Mouse (Mus musculus) embryo, embryonic 11 days (tissue): ENCODE measurements at regions not wholly inside any gene's neighbourhood (a gene's known extent, or its start where the extent isn't known, plus 50 kb on each side); places are given as distances from the start of the nearest gene placed in this dataset.
A peak's percentile ranks its signal among the peaks of the same experiment; 100 is the strongest.
"Not testable (repeated sequence)": the region's sequence is repeated elsewhere in the genome, so short reads cannot be mapped to it uniquely, and the experiment has no call there.

Experiments
- DNase-seq: peaks from one replicate; pipeline ENCODE4 v3.0.0-alpha.2; 2015

DNA sequence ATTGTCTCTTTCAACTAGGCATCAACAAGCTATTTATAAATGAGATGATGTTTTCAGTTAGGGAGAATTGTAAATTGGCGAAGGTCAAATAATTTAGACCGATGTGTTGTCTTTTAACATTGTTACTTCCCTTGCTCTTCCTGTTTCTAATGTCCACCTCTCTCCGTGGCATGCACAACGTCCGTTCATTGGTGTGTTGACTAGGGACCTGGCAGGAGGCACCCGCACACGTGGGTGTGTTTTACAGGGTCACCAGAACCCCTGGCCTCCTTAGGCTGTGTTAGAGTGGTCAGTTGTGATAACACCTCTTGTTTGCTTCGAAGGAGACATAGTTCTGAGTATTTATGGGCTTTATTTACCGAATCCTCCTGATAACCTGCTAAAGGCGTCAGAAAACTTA is 222.8 kb downstream of the Brms1l start:
- no peak for DNase-seq

DNA sequence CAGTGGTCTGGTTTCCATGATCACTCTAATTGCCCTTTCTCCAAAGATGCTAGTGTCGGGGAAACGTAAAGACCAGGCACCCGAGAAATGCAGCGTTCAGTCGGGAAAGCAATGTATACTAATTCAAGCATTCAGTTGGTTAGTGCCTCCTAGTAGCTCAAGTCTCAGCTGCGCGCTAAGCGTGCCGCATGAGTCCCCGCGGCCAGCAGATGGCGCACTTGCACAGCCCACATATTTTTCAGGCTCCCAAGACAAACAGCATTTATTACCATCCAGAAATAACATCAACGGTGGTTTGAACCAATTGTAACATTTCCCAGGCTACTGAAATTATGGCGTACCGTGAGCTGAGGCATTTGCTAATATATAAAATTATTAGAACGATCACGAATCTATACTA is 222.3 kb downstream of the Brms1l start:
- DNase-seq = peak; percentile 87

DNA sequence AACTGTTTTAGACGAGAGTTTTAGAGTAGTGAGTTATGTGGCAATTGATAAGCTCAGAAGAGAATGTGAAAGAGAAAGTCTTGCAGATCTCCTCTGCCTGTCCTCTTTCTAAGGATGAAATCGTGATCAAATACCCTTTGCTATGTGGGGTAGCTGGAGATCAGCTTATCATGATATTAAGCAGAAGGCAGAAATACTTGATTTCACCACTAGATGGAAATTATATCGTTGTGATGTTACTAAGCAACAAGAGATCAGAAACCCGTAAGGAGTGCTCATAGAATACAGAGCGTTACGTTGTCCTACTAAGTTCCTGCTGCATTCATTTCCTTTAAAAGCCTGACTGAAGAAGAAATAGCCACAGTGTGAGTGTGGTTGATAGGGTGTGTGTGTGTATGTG is 219.3 kb downstream of the Brms1l start:
- no peak for DNase-seq

DNA sequence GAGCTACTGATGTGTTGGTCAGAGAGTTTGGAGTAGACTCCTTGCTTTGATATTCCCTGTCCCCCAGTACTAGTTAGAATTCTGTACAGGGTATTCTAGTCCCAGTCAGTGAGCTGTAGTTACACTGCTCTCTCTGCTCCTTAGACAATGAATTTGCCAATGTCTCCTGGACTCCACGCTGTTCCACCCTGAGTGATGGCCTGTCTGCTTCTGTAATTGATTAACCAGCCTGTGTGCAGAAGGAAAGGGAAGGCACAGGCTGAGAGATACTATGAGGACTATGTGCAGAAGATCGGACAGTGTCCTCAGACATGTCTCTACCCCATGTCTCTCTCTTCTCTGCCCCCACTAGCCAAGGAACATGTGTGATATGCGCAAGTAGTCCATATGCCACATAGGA is 209.9 kb downstream of the Brms1l start:
- DNase-seq = no peak

DNA sequence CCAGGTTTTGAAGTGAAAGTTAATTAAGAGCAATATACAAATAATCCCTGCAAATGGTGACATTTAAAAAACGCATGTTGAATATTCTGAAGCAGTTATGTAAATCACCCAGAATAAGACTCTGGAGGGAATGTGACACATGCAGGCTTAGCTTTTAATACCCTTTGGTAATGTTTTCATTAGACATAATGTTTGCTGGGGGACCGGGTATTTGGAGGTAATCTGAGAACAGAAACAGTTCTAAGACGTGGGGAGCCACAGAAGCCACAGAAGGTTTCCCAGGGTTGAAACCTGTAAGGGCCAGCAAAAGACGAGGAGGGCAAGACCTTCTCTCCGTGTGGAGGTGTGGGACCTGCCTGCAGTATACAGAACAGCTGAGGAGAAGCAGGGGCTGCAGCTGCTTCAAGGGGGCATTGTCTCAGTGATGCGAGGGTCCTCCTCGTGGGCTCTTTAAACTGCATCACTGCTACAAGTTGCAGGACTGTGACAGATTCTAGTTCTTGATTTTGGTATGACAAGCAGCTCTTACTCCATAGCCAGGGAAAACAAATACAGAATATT is 184.9 kb downstream of the Brms1l start:
- DNase-seq = peak; percentile 25

DNA sequence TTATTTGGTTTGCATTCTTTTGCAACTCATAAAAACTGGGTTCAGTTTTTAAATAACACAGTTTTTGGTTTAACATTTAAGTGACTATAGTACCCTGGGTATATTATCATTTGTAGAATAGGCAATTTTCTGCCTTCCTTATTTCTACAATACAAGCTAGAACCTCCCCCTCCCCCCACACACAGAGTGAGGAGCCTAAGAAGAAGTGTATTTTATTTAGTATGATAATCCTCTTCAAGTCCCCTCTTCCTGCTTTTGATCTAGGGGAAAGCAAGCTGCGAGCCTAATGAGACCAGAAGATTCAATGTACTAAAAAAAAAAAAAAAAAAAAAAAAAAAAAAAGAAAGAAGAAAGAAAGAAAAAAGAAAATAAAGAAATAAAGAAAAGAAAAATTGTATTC is 184.4 kb downstream of the Brms1l start:
- DNase-seq = no peak

DNA sequence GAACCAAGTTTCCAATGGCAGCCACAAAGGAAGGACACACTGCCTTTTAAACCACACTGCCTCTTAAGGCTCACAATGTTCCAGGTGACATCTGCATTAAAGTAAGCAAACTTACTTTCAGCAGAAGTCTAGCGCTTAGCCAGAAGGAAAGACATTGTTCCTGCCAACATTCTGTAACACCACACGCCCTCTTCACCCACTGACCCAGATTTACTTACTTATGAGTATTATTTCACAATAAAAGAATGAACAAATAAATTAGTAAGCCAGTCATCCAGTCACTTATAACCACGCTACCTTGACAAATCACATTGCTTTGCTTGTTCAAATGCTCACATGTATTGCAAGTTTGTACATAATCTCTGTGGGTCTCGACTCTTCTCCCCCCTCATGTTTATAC is 173.9 kb downstream of the Brms1l start:
- no peak for DNase-seq

DNA sequence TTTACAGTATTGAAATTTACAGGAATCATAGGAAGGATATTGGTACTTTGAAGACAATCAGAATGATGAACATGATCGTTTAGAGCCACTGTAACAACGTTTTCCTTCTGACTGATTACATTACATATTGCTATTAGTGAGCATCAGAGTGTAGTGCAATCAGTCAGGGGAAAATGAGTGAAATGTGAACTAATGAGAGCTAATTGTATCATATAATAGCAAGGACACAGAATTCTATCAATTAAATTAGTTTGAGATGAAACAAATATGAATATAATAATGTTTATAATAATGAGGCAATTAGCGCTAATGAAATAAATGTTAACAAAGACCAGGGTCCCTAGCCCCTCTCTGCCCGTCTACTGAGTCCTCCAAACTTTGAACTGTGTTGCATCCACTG is 169.7 kb downstream of the Brms1l start:
- no peak for DNase-seq

DNA sequence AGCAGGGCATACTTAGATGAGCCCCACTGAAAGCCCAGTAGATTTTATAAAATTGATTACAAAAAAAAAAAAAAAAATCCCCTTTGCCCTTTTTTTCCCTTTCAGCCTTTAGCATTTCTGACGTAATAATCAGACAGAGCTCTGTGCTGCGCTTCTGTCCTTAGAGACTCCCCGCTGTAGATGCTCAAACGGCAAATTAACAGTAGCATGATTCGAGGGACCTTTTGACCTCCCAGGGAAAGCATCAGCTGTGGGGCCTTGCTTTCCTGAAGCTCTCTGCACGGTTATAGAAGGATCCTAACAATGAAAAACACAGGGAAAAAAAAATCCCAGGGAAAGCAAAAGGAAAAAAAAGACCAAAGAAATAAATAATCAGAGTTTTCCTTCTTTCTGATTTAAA is 169.2 kb downstream of the Brms1l start:
- peak; percentile 56 for DNase-seq

DNA sequence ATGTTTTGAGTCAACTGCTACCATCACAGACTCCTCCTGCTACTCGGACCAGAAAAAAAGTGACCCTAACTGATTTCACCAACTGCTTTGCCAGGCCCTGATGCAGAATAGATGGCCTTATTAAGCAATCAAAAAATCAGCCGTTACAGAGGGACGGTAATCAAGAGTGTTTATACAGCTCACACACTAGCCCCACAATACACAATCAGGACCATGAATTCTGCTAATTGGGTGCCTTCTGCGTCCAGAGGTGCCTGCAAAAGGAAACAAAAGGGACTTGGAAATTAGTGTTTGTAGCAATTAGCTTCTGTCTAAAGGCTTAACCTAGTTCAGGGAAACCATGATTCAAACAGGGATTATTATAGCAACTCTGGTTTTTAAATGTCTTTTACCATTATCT is 168.4 kb downstream of the Brms1l start:
- no peak for DNase-seq

DNA sequence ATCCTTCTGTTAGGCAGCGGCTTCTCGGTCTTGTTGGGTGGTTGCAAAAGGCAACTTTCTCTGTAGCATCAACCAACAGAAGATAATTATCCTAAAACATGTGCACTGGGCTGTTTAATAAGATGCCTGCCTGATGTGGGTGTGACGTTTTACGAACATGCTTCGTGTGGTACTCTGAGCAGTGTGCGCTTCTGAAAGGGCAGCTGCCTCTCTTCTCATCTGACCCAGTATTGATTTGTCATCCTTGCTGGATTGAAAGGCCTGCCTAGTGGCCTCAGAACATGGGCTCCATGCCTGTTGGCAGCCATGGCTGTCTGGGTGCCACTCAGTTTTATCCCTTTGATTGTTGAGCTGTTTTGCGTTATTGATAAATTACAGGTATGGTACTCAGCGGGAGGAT is 167.4 kb downstream of the Brms1l start:
- DNase-seq = no peak

DNA sequence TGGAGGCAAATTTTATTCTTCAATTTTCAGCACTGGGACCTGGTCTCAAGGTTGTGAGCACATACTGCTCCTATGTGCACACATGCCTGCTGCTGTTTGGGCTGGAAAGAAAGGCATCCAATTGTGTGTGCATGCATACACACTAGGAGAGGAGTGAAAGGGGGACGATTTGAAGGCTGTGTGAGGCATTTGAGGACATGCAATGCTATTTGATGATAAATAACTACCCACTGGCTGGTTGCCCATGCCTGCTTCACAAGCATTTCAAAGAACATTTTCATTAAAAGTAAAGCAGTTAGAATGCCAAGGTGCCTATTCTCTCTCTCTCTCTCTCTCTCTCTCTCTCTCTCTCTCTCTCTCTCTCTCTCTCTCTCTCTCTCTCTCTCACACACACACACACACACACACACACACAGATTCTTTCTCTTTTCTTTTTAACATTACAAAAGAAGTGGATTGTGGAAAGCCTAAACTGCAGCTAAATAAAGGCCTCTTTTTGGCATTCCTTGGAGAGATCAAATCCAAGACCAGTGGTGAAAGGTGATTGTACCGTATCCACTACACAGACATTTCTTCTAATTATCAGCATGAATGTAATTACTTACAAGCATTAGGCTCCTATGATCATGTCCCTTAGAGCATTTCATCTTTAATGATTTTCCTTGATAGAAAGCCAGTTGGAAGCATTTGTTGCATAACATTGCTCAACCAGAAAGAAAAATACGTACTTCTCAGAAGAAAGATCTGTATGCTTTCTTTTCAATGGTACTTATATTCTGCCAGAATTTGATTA is 160.7 kb downstream of the Brms1l start:
- no peak for DNase-seq

DNA sequence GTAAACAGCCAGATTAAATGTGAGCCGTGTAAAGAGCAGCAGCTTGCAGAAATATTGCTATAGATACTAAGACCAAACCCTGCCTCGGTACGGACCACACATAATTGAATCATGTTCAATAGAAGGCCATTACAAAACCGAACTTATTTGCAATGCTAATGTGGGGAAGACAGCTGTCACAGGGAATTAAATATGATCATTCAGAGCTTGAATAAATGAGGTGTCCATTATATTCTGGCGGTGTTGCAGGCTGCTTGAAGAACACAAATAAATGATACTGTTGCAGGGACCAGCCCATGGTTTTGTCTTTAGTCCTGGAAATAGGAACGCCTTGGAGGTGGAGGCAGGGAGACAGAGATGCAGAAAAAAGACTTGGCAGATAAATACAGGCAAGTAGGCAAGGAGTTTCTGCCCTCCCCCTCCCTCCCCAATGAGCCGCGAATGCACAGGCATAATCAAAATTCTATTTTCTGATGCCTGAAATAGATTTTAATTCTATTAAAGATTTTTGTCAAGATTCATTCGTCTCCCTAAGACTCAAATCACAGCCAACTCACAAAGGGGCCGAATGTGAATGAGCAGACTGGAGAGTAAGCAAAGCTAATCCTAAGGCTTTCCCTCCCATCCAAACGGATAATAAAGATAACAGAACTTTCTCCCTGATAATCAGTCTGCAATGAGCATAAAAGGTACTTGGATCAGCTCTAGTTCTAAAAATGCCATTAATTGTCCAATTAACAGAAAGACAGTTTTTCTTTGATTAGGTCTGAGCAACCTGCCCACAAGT is 147.6 kb downstream of the Brms1l start:
- DNase-seq = peak; percentile 35

DNA sequence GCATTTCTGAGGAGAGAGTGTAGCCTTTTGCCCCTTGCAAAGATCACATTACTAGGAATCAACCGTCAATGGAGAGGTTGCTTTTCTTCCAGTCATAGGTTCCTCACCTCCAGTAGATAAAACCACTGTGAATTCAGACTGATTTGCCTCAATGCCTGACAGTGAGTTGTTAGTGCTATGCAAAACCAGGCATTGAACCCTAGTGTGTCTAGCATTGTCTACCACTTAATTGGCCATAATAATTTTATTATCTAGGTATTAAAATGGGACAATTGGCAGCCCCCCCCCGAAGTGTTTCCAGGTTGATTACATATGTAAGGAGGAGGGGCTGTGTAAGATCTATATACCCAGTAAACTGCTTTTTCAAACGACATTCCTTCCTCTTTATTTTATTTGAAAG is 147.0 kb downstream of the Brms1l start:
- DNase-seq = no peak

DNA sequence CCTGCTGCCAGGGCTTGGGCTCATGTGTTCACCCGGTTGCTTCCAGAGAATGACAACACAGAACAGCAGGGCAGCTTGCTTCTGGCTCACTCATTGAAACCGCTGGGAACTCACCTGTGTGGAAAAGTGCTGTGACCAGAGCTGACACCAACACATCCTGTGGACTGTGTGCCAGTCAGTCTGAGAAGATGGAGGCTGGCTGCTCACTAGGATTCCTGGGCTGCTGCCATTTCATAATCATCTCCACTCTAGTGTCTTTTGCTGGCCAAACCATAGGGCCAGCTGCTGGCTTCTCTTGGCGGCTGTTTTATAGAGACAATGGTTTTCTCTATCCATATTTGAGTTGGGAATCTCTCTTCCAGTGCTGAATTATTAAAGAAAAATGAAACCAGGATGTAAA is 138.1 kb downstream of the Brms1l start:
- no peak for DNase-seq

DNA sequence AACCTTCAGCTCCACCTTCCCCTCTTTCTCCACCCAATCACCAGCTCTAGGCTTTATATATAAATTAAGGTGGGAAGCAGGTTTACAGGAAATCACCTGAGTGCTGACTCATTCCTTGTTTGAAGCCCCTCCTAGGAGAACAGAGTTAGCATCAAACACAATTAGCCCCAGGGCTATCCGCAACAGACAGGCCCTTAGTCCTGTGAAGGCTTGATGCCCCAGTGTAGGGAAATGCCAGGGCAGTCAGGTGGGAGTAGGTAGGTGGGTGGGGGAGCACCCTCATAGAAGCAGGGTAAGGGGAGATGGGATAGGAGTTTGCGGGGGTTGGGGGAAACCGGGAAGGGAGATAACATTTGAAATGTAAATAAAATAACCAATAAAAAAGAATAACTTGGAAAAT is 123.2 kb downstream of the Brms1l start:
- not testable (repeated sequence) for DNase-seq

DNA sequence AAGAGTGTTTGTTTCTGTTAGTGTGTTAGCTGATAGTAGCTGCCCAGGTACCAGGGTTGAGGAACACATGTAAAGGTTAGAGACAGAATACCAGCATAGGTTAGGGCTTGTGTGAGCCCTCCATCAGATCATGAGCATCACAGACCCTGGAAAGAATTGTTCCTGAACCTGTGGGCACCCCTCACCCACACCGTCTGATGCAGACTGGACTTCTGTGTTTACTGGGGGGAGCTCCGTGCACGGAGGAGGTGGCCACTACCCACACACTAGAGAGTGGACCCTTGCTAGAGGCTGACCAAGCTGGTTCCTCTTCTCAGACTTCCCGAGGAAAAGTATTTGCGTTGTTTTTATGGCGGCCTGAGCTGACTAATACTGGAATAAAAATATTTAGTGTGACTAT is 104.4 kb downstream of the Brms1l start:
- DNase-seq = no peak

DNA sequence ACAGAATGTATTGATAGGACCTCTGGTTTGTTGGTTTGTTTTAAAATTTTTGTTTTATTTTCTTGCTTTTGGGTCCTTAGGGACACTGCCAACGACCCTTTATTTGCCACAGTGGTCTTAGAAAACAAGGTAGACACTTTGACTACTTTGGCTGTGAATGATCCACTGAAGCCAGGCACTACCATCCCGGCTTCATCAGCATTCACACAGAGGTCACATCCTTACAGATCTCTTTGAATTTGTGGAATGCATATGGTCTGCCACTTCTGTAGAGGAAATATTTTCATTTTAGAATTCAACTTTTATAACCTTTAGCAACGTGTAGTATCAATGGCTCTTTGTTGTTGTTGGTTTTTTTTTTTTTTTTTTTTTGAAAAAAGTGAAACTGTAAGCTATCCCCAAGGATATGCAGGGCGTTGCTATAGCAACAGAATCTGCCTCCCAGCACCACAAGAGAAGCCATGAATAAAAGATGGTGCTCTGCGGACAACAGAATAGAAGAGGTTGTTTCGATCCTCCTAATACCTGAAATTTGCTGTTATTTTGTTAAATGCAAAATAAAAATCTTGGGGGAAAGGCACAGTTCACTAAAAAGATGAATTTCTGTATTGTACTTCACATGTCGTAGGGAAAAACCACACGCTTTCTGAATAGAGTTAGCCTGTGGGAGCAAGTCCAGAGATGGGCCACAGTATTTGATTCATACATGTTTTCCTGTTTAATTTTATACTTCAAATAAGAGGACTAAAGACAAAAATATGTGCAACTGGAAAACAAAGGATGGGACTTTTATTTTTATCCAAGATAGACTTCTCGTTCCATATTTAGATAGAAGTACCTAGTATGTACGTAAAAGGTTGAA is 103.4 kb downstream of the Brms1l start:
- peak; percentile 64 for DNase-seq

DNA sequence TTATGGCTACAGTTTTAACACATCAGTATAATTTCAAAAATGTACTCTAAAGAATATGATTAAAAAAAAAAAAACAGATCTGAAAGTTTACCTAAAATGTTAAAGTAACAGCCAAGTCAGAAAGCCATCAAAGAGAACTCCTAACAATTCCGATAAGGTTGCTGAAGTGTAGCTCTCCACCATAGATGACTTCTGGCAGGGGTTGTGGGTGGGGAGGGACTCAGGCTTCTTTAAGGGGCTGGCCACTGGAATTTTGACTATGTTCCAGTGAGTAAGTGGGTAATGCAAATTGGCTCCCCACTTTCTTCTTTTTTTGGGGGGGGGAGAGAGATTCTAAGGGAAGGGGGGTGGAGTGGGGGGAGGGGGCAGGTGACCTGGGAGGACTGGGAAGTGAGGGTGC is 98.0 kb downstream of the Brms1l start:
- no peak for DNase-seq

DNA sequence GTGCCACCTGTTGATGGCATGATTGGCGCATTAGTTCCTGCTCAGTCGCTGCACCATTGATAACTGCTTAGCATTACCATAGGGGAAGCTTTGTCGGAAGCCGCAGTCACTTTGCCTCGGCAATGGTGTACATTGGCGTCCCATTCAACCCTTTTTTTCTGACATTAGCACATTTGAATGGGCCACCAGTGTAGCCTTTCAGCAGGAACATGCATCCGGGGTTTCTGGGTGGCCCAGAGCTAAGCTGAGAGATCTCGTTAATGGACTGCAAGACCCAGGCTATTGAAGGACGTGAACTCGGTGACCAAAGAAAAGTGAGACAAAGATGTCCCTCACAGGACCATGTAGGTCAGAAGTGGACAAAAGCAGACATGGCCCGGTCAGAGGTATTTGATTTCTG is 97.3 kb downstream of the Brms1l start:
- peak; percentile 55 for DNase-seq

DNA sequence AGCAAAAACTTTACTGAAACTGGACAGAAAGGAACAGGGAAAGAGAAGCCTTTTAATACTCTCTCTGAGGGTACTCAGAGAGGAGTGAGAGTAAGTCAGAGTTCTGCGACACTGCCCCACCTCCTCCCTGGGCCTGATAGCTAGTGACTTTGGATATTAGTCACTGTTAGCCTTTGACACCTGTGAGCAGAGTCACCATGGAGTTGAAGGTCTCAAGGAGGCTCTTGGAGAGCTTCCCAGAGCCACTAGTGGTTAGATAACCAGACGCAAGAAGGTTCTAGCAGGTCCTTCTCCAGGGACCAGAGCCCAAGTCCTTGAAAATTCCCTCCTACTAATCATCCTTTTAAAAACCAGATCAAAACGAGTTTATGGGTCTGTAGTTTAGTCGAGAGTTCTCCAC is 94.3 kb downstream of the Brms1l start:
- DNase-seq = no peak

DNA sequence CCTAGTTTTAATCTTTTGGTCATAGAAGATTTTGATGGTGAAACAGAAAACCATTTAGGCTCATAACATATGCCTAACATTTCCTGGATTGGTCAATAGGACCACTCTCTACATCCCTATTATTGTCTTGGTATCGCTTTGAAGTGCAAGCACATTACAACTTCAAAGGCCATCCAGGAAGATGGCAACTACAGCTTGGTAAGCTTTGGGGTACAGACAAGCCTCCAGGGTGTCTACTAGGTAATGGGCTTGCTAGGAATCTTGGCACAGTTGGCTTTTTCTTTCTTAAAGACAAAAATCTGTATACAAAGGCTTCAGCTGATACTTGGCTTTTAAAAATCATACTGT is 90.8 kb downstream of the Brms1l start:
- DNase-seq = no peak

DNA sequence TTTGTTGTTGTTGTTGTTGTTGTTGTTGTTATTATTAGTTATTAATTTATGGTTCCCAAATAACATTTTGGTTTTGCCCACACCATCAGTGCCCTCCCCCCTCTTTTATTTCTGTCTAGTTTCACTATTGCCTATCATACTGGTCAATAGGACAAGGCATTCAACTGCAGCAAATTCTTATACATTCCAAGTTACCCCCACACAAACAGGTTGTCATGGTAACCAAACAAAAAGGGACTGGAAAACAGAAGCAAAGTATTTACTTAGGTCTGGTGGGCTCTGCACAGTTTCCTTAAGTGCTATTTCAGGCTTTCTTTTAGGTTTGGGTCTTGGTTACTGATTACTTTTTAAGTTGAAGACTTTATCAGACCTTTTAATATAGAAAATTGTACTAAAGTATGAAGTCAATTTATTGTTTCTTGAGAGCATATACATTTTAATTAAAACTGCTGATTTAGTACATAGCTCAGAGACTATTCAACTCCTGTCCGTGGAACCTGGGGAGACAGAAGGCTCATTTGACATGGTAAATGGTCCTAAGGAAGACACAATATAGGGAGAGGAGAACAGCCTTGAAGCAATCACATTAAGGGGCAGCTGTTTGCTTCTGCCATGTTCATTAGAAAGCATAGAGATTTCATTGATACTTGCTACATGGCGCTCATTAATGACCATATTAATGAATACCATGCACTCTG is 90.3 kb downstream of the Brms1l start:
- peak; percentile 61 for DNase-seq
